Mouse (Mus musculus) regulatory T cell (primary cell): ENCODE measurements around the gene Tbc1d21.

Source experiments
- in situ Hi-C: fragments of 300-600 bp; cut with MboI, MseI; formaldehyde crosslinking; loops from one replicate; pipeline ENCODE4 v1.15.1; 2025; ENCODE audit warnings: high pct_unique_total_duplicates

Tbc1d21 gene

GRCm38 (mm10) chr9:58370355-58370754, at the start of gene Tbc1d21:
TSS of gene Tbc1d21 (minus strand) at chr9:58370455.
- in situ Hi-C loops: loop anchor here (5.0 kb wide), 2 partner anchors 43 to 143 kb away; no protein-coding TSS in a partner anchor

- in situ Hi-C loops: no loop called here
Measured at GRCm38 (mm10) chr9:58411556-58411955, 41.3 kb upstream of the Tbc1d21 start.

- in situ Hi-C loops: no loop called here
Measured at GRCm38 (mm10) chr9:58410057-58410735, 39.9 kb upstream of the Tbc1d21 start.

GRCm38 (mm10) chr9:58409247-58409646, 39.0 kb upstream of the Tbc1d21 start:
- in situ Hi-C loops: no loop called here

- in situ Hi-C loops: no loop called here
Measured at GRCm38 (mm10) chr9:58404412-58404811, 34.2 kb upstream of the Tbc1d21 start.

GRCm38 (mm10) chr9:58401371-58402082, 31.3 kb upstream of the Tbc1d21 start:
- in situ Hi-C loops: no loop called here

- in situ Hi-C loops: no loop called here
Measured at GRCm38 (mm10) chr9:58399609-58400008, 29.4 kb upstream of the Tbc1d21 start.

GRCm38 (mm10) chr9:58394605-58395004, 24.4 kb upstream of the Tbc1d21 start:
- in situ Hi-C loops: no loop called here

- in situ Hi-C loops: no loop called here
Measured at GRCm38 (mm10) chr9:58393875-58394274, 23.6 kb upstream of the Tbc1d21 start.

GRCm38 (mm10) chr9:58388381-58388780, 18.1 kb upstream of the Tbc1d21 start:
- in situ Hi-C loops: no loop called here

GRCm38 (mm10) chr9:58378878-58379277, 8.6 kb upstream of the Tbc1d21 start:
- in situ Hi-C loops: no loop called here

- in situ Hi-C loops: loop anchor here (5.0 kb wide), 2 partner anchors 47 to 147 kb away; no protein-coding TSS in a partner anchor
Measured at GRCm38 (mm10) chr9:58373912-58374431, 3.7 kb upstream of the Tbc1d21 start.

- in situ Hi-C loops: loop anchor here (5.0 kb wide), 2 partner anchors 45 to 145 kb away; no protein-coding TSS in a partner anchor
Measured at GRCm38 (mm10) chr9:58371914-58372313, 1.7 kb upstream of the Tbc1d21 start.

GRCm38 (mm10) chr9:58369644-58370043, 611 bp downstream of the Tbc1d21 start:
- in situ Hi-C loops: loop anchor here (5.0 kb wide), 2 partner anchors 42 to 142 kb away; no protein-coding TSS in a partner anchor

GRCm38 (mm10) chr9:58364325-58364724, 5.9 kb downstream of the Tbc1d21 start:
- in situ Hi-C loops: no loop called here

- in situ Hi-C loops: no loop called here
Measured at GRCm38 (mm10) chr9:58361956-58362355, 8.3 kb downstream of the Tbc1d21 start.

- in situ Hi-C loops: no loop called here
Measured at GRCm38 (mm10) chr9:58361373-58361772, 8.9 kb downstream of the Tbc1d21 start.

- in situ Hi-C loops: no loop called here
Measured at GRCm38 (mm10) chr9:58355262-58356050, 14.8 kb downstream of the Tbc1d21 start.

GRCm38 (mm10) chr9:58354701-58355100, 15.6 kb downstream of the Tbc1d21 start:
- in situ Hi-C loops: no loop called here

GRCm38 (mm10) chr9:58353224-58353623, 17.0 kb downstream of the Tbc1d21 start:
- in situ Hi-C loops: no loop called here

GRCm38 (mm10) chr9:58347795-58348194, 22.5 kb downstream of the Tbc1d21 start:
- in situ Hi-C loops: no loop called here

GRCm38 (mm10) chr9:58346498-58346897, 23.8 kb downstream of the Tbc1d21 start:
- in situ Hi-C loops: no loop called here
